Mouse (Mus musculus): Measurements from ENCODE around the gene Ntan1.
"Not testable (repeated sequence)": the region's sequence is repeated elsewhere in the genome, so short reads cannot be mapped to it uniquely, and the experiment has no call there.

Ntan1 gene

GRCm38 (mm10) chr16:13834382-13834781 lies 15.7 kb downstream of the Ntan1 start:
- no peak for DNase-seq

GRCm38 (mm10) chr16:13840056-13840455 lies 21.4 kb downstream of the Ntan1 start:
- DNase-seq, result no peak

- no peak for DNase-seq
These were observed 22.3 kb downstream of the Ntan1 start for GRCm38 (mm10) chr16:13840956-13841355.

GRCm38 (mm10) chr16:13845031-13845430 lies 26.4 kb downstream of the Ntan1 start:
- no peak for DNase-seq

GRCm38 (mm10) chr16:13846675-13847074 lies 28.0 kb downstream of the Ntan1 start:
- no peak for DNase-seq

GRCm38 (mm10) chr16:13848310-13848709 lies 29.7 kb downstream of the Ntan1 start:
- DNase-seq, result no peak

- no peak for DNase-seq
These were observed 32.8 kb downstream of the Ntan1 start for GRCm38 (mm10) chr16:13851446-13851845.

GRCm38 (mm10) chr16:13853886-13854285 lies 35.2 kb downstream of the Ntan1 start:
- DNase-seq, result no peak

- DNase-seq, result no peak
These were observed 47.4 kb downstream of the Ntan1 start for GRCm38 (mm10) chr16:13866076-13866475.

- DNase-seq, result no peak
These were observed 48.0 kb downstream of the Ntan1 start for GRCm38 (mm10) chr16:13866616-13867015.

- not testable (repeated sequence) for DNase-seq
These were observed 48.8 kb downstream of the Ntan1 start for GRCm38 (mm10) chr16:13867406-13867805.

- no peak for DNase-seq
These were observed 49.4 kb downstream of the Ntan1 start for GRCm38 (mm10) chr16:13867910-13868514.

- DNase-seq, result peak; percentile 21
These were observed 56.8 kb downstream of the Ntan1 start for GRCm38 (mm10) chr16:13875483-13875882.

- no peak for DNase-seq
These were observed 64.6 kb downstream of the Ntan1 start for GRCm38 (mm10) chr16:13883094-13883774.

Data from right cerebral cortex, postnatal 25 days (tissue).